11 mouse cellular contexts compared by ENCODE assay signal in genomic region chr5:112280863-112281660, GRCm38 (mm10). TPM values are rescaled to one million over a fixed set of nuclear protein-coding genes. Genes with fewer than 3 reads are reported as not detected.
DNase-seq lines count a peak whose midpoint lies in the region; ATAC-seq and TF ChIP-seq lines count a peak whose summit lies in the region.
"Had no signal": no experiment of that assay in that cellular context is flagged by ENCODE, and none has a peak within 500 bp of the region (broad histone marks: within the 10 kb centered on the region; RNA-seq: fewer than 3 reads in every experiment).

No protein-coding gene starts in this region.

- no peak for TF ChIP-seq EP300 in stomach, postnatal 0 days (optimal IDR thresholded peaks at IDR 0.05)

- no peaks in the 10 kb centered on the region for H3K36me3 ChIP-seq in heart, embryonic 10.5 days
- peaks cover 69% of the 10 kb centered on the region for H3K36me3 ChIP-seq in megakaryocyte, embryonic 14.5 days (replicated peaks; ENCODE audit: low read length)
- H3K36me3 ChIP-seq in limb, embryonic 10.5 days = peaks cover 4% of the 10 kb centered on the region; the same call in 1 of the 2 replicates
- H3K36me3 ChIP-seq in stomach, postnatal 0 days (ENCODE audit: control insufficient read depth, insufficient read depth, low read length) = no peaks in the 10 kb centered on the region

- H3K4me3 ChIP-seq in heart, embryonic 10.5 days = no peak overlapping the region
- peak overlapping the region; percentile 97 for H3K4me3 ChIP-seq in megakaryocyte, embryonic 14.5 days (replicated peaks)
- no peak overlapping the region for H3K4me3 ChIP-seq in limb, embryonic 10.5 days
- no peak overlapping the region for H3K4me3 ChIP-seq in stomach, postnatal 0 days (ENCODE audit: low read depth, low read length)

- H3K9ac ChIP-seq in stomach, postnatal 0 days (ENCODE audit: low read length) = no peak overlapping the region

- WGBS in heart, embryonic 10.5 days = 64% methylated on average over 15 of the region's 15 CpGs
- 69% methylated on average over 15 of the region's 15 CpGs for WGBS in limb, embryonic 10.5 days
- 62% methylated on average over 15 of the region's 15 CpGs for WGBS in stomach, postnatal 0 days

- H3K4me2 ChIP-seq in stomach, postnatal 0 days (replicated peaks; ENCODE audit: low read depth) = no peak overlapping the region

- no peaks in the 10 kb centered on the region for H3K27me3 ChIP-seq in heart, embryonic 10.5 days (ENCODE audit: insufficient read depth, poor library complexity, severe bottlenecking)
- H3K27me3 ChIP-seq in megakaryocyte, embryonic 14.5 days (replicated peaks) = no peaks in the 10 kb centered on the region
- H3K27me3 ChIP-seq in limb, embryonic 10.5 days (ENCODE audit: low read depth, poor library complexity, severe bottlenecking) = no peaks in the 10 kb centered on the region
- no peaks in the 10 kb centered on the region for H3K27me3 ChIP-seq in stomach, postnatal 0 days (ENCODE audit: control insufficient read depth, insufficient read depth, low read length)

- H3K27ac ChIP-seq in heart, embryonic 10.5 days = 0 out of 2 replicates have a peak overlapping the region, but pooled peaks have one; percentile 25
- H3K27ac ChIP-seq in limb, embryonic 10.5 days = 0 out of 2 replicates have a peak overlapping the region, but pooled peaks have one; percentile 46
- peak overlapping the region; percentile 49; the same call in 1 of the 2 replicates for H3K27ac ChIP-seq in stomach, postnatal 0 days (replicated peaks)

- no peak for TF ChIP-seq CTCF in stomach, postnatal 0 days (IDR thresholded peaks at IDR 0.05; ENCODE audit: low read depth)

- H3K4me1 ChIP-seq in heart, embryonic 10.5 days = peaks cover 87% of the 10 kb centered on the region
- H3K4me1 ChIP-seq in megakaryocyte, embryonic 14.5 days = peaks cover 84% of the 10 kb centered on the region
- H3K4me1 ChIP-seq in limb, embryonic 10.5 days = peaks cover 65% of the 10 kb centered on the region
- no peaks in the 10 kb centered on the region; the same call in 1 of the 2 replicates for H3K4me1 ChIP-seq in stomach, postnatal 0 days (replicated peaks; ENCODE audit: control insufficient read depth, insufficient read depth)

- no peaks in the 10 kb centered on the region for H3K9me3 ChIP-seq in heart, embryonic 10.5 days
- H3K9me3 ChIP-seq in megakaryocyte, embryonic 14.5 days = no peaks in the 10 kb centered on the region
- H3K9me3 ChIP-seq in limb, embryonic 10.5 days (replicated peaks) = no peaks in the 10 kb centered on the region
- no peaks in the 10 kb centered on the region for H3K9me3 ChIP-seq in stomach, postnatal 0 days (ENCODE audit: control insufficient read depth, low read length)

- ATAC-seq in megakaryocyte, adult 5-6 weeks (ENCODE audit: poor library complexity, severe bottlenecking) = no peak
- ATAC-seq in stomach, postnatal 0 days (ENCODE audit: low FRiP score, low TSS enrichment) = no peak

- DNase-seq in heart, embryonic 10.5 days (ENCODE audit: low spot score) = no peak
- DNase-seq in heart, adult 11 months = no peak
- DNase-seq in limb, embryonic 10.5 days (ENCODE audit: low spot score) = no peak
- no peak for DNase-seq in stomach, postnatal 0 days (ENCODE audit: low spot score)
- DNase-seq in frontal cortex, postnatal 10 days (ENCODE audit: low spot score in 2 of 2) = no peak
- DNase-seq in lung, adult 18-20 months = no peak
- DNase-seq: cerebellum, adult 8-10 months; kidney, adult 18-20 months had no signal

RNA-seq across cellular contexts. Expression of gene Tpst2, which starts 4.6 kb away (rescaled TPM):
- 34.1 and 41.2 TPM in 2 replicates for polyA plus RNA-seq in heart, embryonic 10.5 days (2016; fragmentation: Nextera tagmentation; extraction: Ambion mirVana)
- polyA plus RNA-seq in megakaryocyte, embryonic 14.5 days (2012; ENCODE audit: insufficient read depth, low replicate concordance) = 299 and 479 TPM in 2 replicates
- total RNA-seq in megakaryocyte, adult 5-6 weeks (2015) = 52.1 and 57.5 TPM in 2 replicates
- 69.2 and 77.0 TPM in 2 replicates for total RNA-seq in megakaryocyte, adult 5-6 weeks (2017)
- 37.5 and 38.0 TPM in 2 replicates for polyA plus RNA-seq in limb, embryonic 10.5 days (2016; fragmentation: Nextera tagmentation; extraction: Ambion mirVana)
- 29.2 and 30.2 TPM in 2 replicates for polyA plus RNA-seq in stomach, postnatal 0 days (2015; fragmentation: Nextera tagmentation; extraction: Ambion mirVana)

RNA-seq across cellular contexts. Expression of gene Crybb1, which starts 25.4 kb away (rescaled TPM):
- polyA plus RNA-seq in heart, embryonic 10.5 days (2016; fragmentation: Nextera tagmentation; extraction: Ambion mirVana) = not detected in 2 replicates
- 0.25 and 3.6 TPM in 2 replicates for polyA plus RNA-seq in megakaryocyte, embryonic 14.5 days (2012; ENCODE audit: insufficient read depth, low replicate concordance)
- total RNA-seq in megakaryocyte, adult 5-6 weeks (2015) = 2.4 and 4.2 TPM in 2 replicates
- 1.2 and 2.3 TPM in 2 replicates for total RNA-seq in megakaryocyte, adult 5-6 weeks (2017)
- polyA plus RNA-seq in limb, embryonic 10.5 days (2016; fragmentation: Nextera tagmentation; extraction: Ambion mirVana) = not detected in 2 replicates
- polyA plus RNA-seq in stomach, postnatal 0 days (2015; fragmentation: Nextera tagmentation; extraction: Ambion mirVana) = 1.7 and 2.0 TPM in 2 replicates
- total RNA-seq: ES-E14 had no signal

RNA-seq across cellular contexts. Expression of gene Cryba4, which starts 28.7 kb away (rescaled TPM):
- 0.20 TPM in 1 of 2 replicates, not detected in the other for polyA plus RNA-seq in heart, embryonic 10.5 days (2016; fragmentation: Nextera tagmentation; extraction: Ambion mirVana)
- polyA plus RNA-seq in megakaryocyte, embryonic 14.5 days (2012; ENCODE audit: insufficient read depth, low replicate concordance) = 9.4 and 17.2 TPM in 2 replicates
- total RNA-seq in megakaryocyte, adult 5-6 weeks (2015) = 5.2 and 8.4 TPM in 2 replicates
- total RNA-seq in megakaryocyte, adult 5-6 weeks (2017) = 3.3 and 3.7 TPM in 2 replicates
- polyA plus RNA-seq in limb, embryonic 10.5 days (2016; fragmentation: Nextera tagmentation; extraction: Ambion mirVana) = 0.34 and 0.46 TPM in 2 replicates
- polyA plus RNA-seq in stomach, postnatal 0 days (2015; fragmentation: Nextera tagmentation; extraction: Ambion mirVana) = 1.9 and 2.2 TPM in 2 replicates

RNA-seq across cellular contexts. Expression of gene Tfip11, which starts 45.1 kb away (rescaled TPM):
- 26.4 and 26.9 TPM in 2 replicates for polyA plus RNA-seq in heart, embryonic 10.5 days (2016; fragmentation: Nextera tagmentation; extraction: Ambion mirVana)
- polyA plus RNA-seq in megakaryocyte, embryonic 14.5 days (2012; ENCODE audit: insufficient read depth, low replicate concordance) = 30.3 and 35.0 TPM in 2 replicates
- total RNA-seq in megakaryocyte, adult 5-6 weeks (2015) = 11.3 and 11.7 TPM in 2 replicates
- total RNA-seq in megakaryocyte, adult 5-6 weeks (2017) = 11.6 and 14.5 TPM in 2 replicates
- 43.5 and 44.4 TPM in 2 replicates for polyA plus RNA-seq in limb, embryonic 10.5 days (2016; fragmentation: Nextera tagmentation; extraction: Ambion mirVana)
- polyA plus RNA-seq in stomach, postnatal 0 days (2015; fragmentation: Nextera tagmentation; extraction: Ambion mirVana) = 12.4 and 12.9 TPM in 2 replicates
